7 mouse cellular contexts compared by ENCODE assay signal in genomic region chr13:49247740-49248466, GRCm38 (mm10). TPM values are rescaled to one million over a fixed set of nuclear protein-coding genes. Genes with fewer than 3 reads are reported as not detected.
DNase-seq lines count a peak whose midpoint lies in the region; ATAC-seq and TF ChIP-seq lines count a peak whose summit lies in the region.

No protein-coding gene starts in this region.

- H3K27me3 ChIP-seq in limb, embryonic 10.5 days (ENCODE audit: low read depth, poor library complexity, severe bottlenecking): peaks cover 60% of the 10 kb centered on the region
- peaks cover 50% of the 10 kb centered on the region for H3K27me3 ChIP-seq in midbrain, embryonic 12.5 days
- H3K27me3 ChIP-seq in stomach, embryonic 14.5 days (ENCODE audit: control insufficient read depth, insufficient read depth, low read length): peaks cover 14% of the 10 kb centered on the region; the same call in 1 of the 2 replicates

- peak overlapping the region; percentile 54 for H3K4me3 ChIP-seq in limb, embryonic 10.5 days
- peak overlapping the region; percentile 38 for H3K4me3 ChIP-seq in midbrain, embryonic 12.5 days
- H3K4me3 ChIP-seq in stomach, embryonic 14.5 days (ENCODE audit: low read depth, low read length): peak overlapping the region; percentile 40

- peak overlapping the region; percentile 59 for H3K4me2 ChIP-seq in midbrain, embryonic 12.5 days (replicated peaks)
- peak overlapping the region; percentile 82 for H3K4me2 ChIP-seq in stomach, embryonic 14.5 days (replicated peaks; ENCODE audit: low read depth, low read length)

- WGBS in limb, embryonic 10.5 days: 2% methylated on average over 58 of the region's 58 CpGs
- WGBS in midbrain, embryonic 12.5 days: 1% methylated on average over 58 of the region's 58 CpGs
- 1% methylated on average over 58 of the region's 58 CpGs for WGBS in stomach, embryonic 14.5 days

- H3K4me1 ChIP-seq in limb, embryonic 10.5 days: peaks cover 17% of the 10 kb centered on the region
- peaks cover 10% of the 10 kb centered on the region for H3K4me1 ChIP-seq in midbrain, embryonic 12.5 days
- no peaks in the 10 kb centered on the region for H3K4me1 ChIP-seq in stomach, embryonic 14.5 days (ENCODE audit: control insufficient read depth, insufficient read depth, low read length)

- no peak for TF ChIP-seq CTCF in brain, embryonic 14.5 days (IDR thresholded peaks at IDR 0.05; ENCODE audit: borderline replicate concordance, extremely low read depth, insufficient read depth, insufficient read length)

- H3K9ac ChIP-seq in midbrain, embryonic 12.5 days (replicated peaks): no peak overlapping the region
- no peak overlapping the region for H3K9ac ChIP-seq in stomach, embryonic 14.5 days (replicated peaks; ENCODE audit: low read depth, low read length)

- ATAC-seq in midbrain, embryonic 12.5 days (ENCODE audit: low FRiP score, low read depth): peak; percentile 57
- ATAC-seq in stomach, embryonic 14.5 days (ENCODE audit: insufficient number of reproducible peaks, insufficient read depth, low FRiP score, low read depth): peak; percentile 76

- no peaks in the 10 kb centered on the region for H3K36me3 ChIP-seq in limb, embryonic 10.5 days
- no peaks in the 10 kb centered on the region for H3K36me3 ChIP-seq in midbrain, embryonic 12.5 days
- no peaks in the 10 kb centered on the region for H3K36me3 ChIP-seq in stomach, embryonic 14.5 days (ENCODE audit: control insufficient read depth, insufficient read depth, low read length)

- peak; percentile 80 for DNase-seq in ES-CJ7 (ENCODE audit: low read depth, low spot score)
- peak; percentile 24 for DNase-seq in brain, embryonic 14.5 days (ENCODE audit: low read depth)
- DNase-seq in heart, postnatal 36 days: peak; percentile 33
- DNase-seq in limb, embryonic 10.5 days (ENCODE audit: low spot score): peak; percentile 62
- no peak for DNase-seq in cerebellum, adult 18-20 months

- no peak overlapping the region for H3K27ac ChIP-seq in limb, embryonic 10.5 days
- H3K27ac ChIP-seq in midbrain, embryonic 12.5 days (replicated peaks): no peak overlapping the region
- no peak overlapping the region for H3K27ac ChIP-seq in stomach, embryonic 14.5 days (ENCODE audit: low read length)

- no peaks in the 10 kb centered on the region for H3K9me3 ChIP-seq in limb, embryonic 10.5 days (replicated peaks)
- no peaks in the 10 kb centered on the region for H3K9me3 ChIP-seq in midbrain, embryonic 12.5 days
- H3K9me3 ChIP-seq in stomach, embryonic 14.5 days (ENCODE audit: control insufficient read depth, low read depth, low read length): no peaks in the 10 kb centered on the region

- intact Hi-C loops in heart, postnatal 36 days (cut with DNase I): no loop called here

- TF ChIP-seq POLR2A in brain, embryonic 14.5 days (IDR thresholded peaks at IDR 0.05; ENCODE audit: borderline replicate concordance, extremely low read depth, insufficient read depth, insufficient read length, poor library complexity, severe bottlenecking): no peak

RNA-seq across cellular contexts. Expression of gene Susd3, which starts 0.6 kb away (rescaled TPM):
- 0.44 and 0.72 TPM in 2 replicates for polyA plus RNA-seq in brain, embryonic 14.5 days (2012; rRNA removed)
- 1 to 10 TPM; 1.1 to 1.3 TPM for total RNA-seq in heart, postnatal 36 days (2021)
- polyA plus RNA-seq in limb, embryonic 10.5 days (2016; fragmentation: Nextera tagmentation; extraction: Ambion mirVana): 0.45 and 0.51 TPM in 2 replicates
- 0.70 and 0.86 TPM in 2 replicates for polyA plus RNA-seq in midbrain, embryonic 12.5 days (2016; fragmentation: Nextera tagmentation; extraction: Ambion mirVana)
- polyA plus RNA-seq in stomach, embryonic 14.5 days (2014; fragmentation: Nextera tagmentation; extraction: Ambion mirVana): 0.95 and 1.8 TPM in 2 replicates

RNA-seq across cellular contexts. Expression of gene Card19, which starts 32.1 kb away (rescaled TPM):
- polyA plus RNA-seq in brain, embryonic 14.5 days (2012; rRNA removed): 26.2 and 26.9 TPM in 2 replicates
- total RNA-seq in heart, postnatal 36 days (2021): 100 to 1,000 TPM; 152 to 164 TPM
- polyA plus RNA-seq in limb, embryonic 10.5 days (2016; fragmentation: Nextera tagmentation; extraction: Ambion mirVana): 23.6 and 29.2 TPM in 2 replicates
- 16.9 and 18.2 TPM in 2 replicates for polyA plus RNA-seq in midbrain, embryonic 12.5 days (2016; fragmentation: Nextera tagmentation; extraction: Ambion mirVana)
- 48.5 and 57.0 TPM in 2 replicates for polyA plus RNA-seq in stomach, embryonic 14.5 days (2014; fragmentation: Nextera tagmentation; extraction: Ambion mirVana)

Comparison
In these comparisons a context has a peak if more than half of its experiments do, and no peak if none do; other contexts are left out.
1. DNase-seq: peak in ES-CJ7 (single experiment), brain, embryonic 14.5 days (single experiment), heart, postnatal 36 days (2 of 2) and limb, embryonic 10.5 days (single experiment); none in cerebellum, adult 18-20 months (0 of 2).
2. Peak in every context shown above with its lines, with median percentiles within 50 percentile points of each other: H3K4me3 ChIP-seq.